15 mouse cellular contexts compared by ENCODE assay signal in genomic region chr8:124252533-124252950, GRCm38 (mm10). TPM values are rescaled to one million over a fixed set of nuclear protein-coding genes. Genes with fewer than 3 reads are reported as not detected.
DNase-seq lines count a peak whose midpoint lies in the region; ATAC-seq lines count a peak whose summit lies in the region.
"Had no signal": no experiment of that assay in that cellular context is flagged by ENCODE, and none has a peak within 500 bp of the region (broad histone marks: within the 10 kb centered on the region; RNA-seq: fewer than 3 reads in every experiment).

No protein-coding gene starts in this region.

- no peaks in the 10 kb centered on the region for H3K9me3 ChIP-seq in limb, embryonic 15.5 days
- H3K9me3 ChIP-seq: liver, embryonic 13.5 days had no signal

- peak; percentile 66; the same call in 1 of the 2 replicates for ATAC-seq in frontal cortex, adult (ENCODE audit: low TSS enrichment)
- ATAC-seq in limb, embryonic 15.5 days (ENCODE audit: insufficient number of reproducible peaks, low FRiP score, low TSS enrichment, low read depth) = no peak
- ATAC-seq: intestine, postnatal 0 days; Patski had no signal

- H3K27ac ChIP-seq in limb, embryonic 15.5 days = peak overlapping the region; percentile 60; the same call in 1 of the 2 replicates
- H3K27ac ChIP-seq: liver, embryonic 13.5 days had no signal

- H3K9ac ChIP-seq in limb, embryonic 15.5 days = no peak overlapping the region
- H3K9ac ChIP-seq: liver, embryonic 13.5 days had no signal

- H3K4me2 ChIP-seq in limb, embryonic 15.5 days = no peak overlapping the region
- H3K4me2 ChIP-seq: liver, embryonic 13.5 days had no signal

- H3K4me1 ChIP-seq in limb, embryonic 15.5 days = peaks cover 38% of the 10 kb centered on the region

- no peak overlapping the region for H3K4me3 ChIP-seq in limb, embryonic 15.5 days
- H3K4me3 ChIP-seq: liver, embryonic 13.5 days had no signal

- DNase-seq in frontal cortex, postnatal 14 days (ENCODE audit: low spot score in 2 of 2) = no peak
- peak; percentile 29 to 54 for DNase-seq in right cerebral cortex, adult 2 months (ENCODE audit: low spot score in 2 of 2)
- no peak for DNase-seq in right cerebral cortex, postnatal 25 days
- DNase-seq in telencephalon, adult 2 months (ENCODE audit: low read depth, low spot score) = peak; percentile 78
- no peak for DNase-seq in urinary bladder, adult 18-20 months (ENCODE audit: low spot score in 2 of 2)
- no peak for DNase-seq in thymus, postnatal 36 days
- DNase-seq: adrenal gland, postnatal 36 days; cerebellum, adult 9-11 months; heart, postnatal 14 days; liver, embryonic 13.5 days; midbrain, embryonic 14.5 days had no signal

- WGBS in limb, embryonic 15.5 days = 60% methylated on average over 5 of the region's 5 CpGs

- no peaks in the 10 kb centered on the region for H3K27me3 ChIP-seq in limb, embryonic 15.5 days
- H3K27me3 ChIP-seq: liver, embryonic 13.5 days; Patski had no signal

- 0 out of 2 replicates have a peak, but pooled peaks cover 8% of the 10 kb centered on the region for H3K36me3 ChIP-seq in limb, embryonic 15.5 days

RNA-seq across cellular contexts. Expression of gene Galnt2, which starts 21.4 kb away (rescaled TPM):
- 50.2 and 53.1 TPM in 2 replicates for polyA plus RNA-seq in limb, embryonic 15.5 days (2015; fragmentation: Nextera tagmentation; extraction: Ambion mirVana)

Comparison
In these comparisons a context has a peak if more than half of its experiments do, and no peak if none do; other contexts are left out.
1. DNase-seq: peak in right cerebral cortex, adult 2 months (2 of 2) and telencephalon, adult 2 months (single experiment); none in frontal cortex, postnatal 14 days (0 of 2), right cerebral cortex, postnatal 25 days (single experiment), urinary bladder, adult 18-20 months (0 of 2) and thymus, postnatal 36 days (0 of 2).